Mouse (Mus musculus) small intestine, adult 2 months (tissue): ENCODE data around the gene Cpne5. TPM values are rescaled to one million over a fixed set of nuclear protein-coding genes. Genes with fewer than 3 reads are reported as not detected.

Experiments used
- H3K27ac ChIP-seq: fragments of 200-500 bp; 2 replicates; pipeline ENCODE4 v1.5.1; 2012; ENCODE audit warnings: low read depth, low read length, control low read depth, inconsistent platforms; ENCODE audit not compliant: insufficient read depth
- H3K27me3 ChIP-seq: fragments of 200-500 bp; 2 replicates; pipeline ENCODE4 v1.6.1; 2012; ENCODE audit warnings: mild to moderate bottlenecking, moderate library complexity, low read length, inconsistent platforms; ENCODE audit not compliant: control insufficient read depth, insufficient read depth
- H3K36me3 ChIP-seq: fragments of 200-500 bp; 2 replicates; pipeline ENCODE4 v1.6.1; 2012; ENCODE audit warnings: mild to moderate bottlenecking, low read length, control low read depth, inconsistent platforms; ENCODE audit not compliant: control insufficient read depth, insufficient read depth
- H3K4me1 ChIP-seq: fragments of 200-500 bp; 2 replicates; pipeline ENCODE4 v1.6.1; 2012; ENCODE audit warnings: low read length, inconsistent platforms, mixed read lengths; ENCODE audit not compliant: control insufficient read depth, insufficient read depth, insufficient read length
- H3K4me3 ChIP-seq: fragments of 200-500 bp; 2 replicates; pipeline ENCODE4 v1.5.1; 2012; ENCODE audit warnings: low read depth, mild to moderate bottlenecking, control low read depth, inconsistent platforms, low read length, moderate library complexity
- CTCF ChIP-seq: fragments of 200-500 bp; IDR thresholded peaks from 2 replicates; pipeline ENCODE4 v1.5.1; 2012; ENCODE audit warnings: low read depth, mild to moderate bottlenecking, control low read depth, inconsistent platforms, low read length, moderate library complexity, mixed read lengths; ENCODE audit not compliant: insufficient replicate concordance, insufficient read length; ENCODE audit errors: extremely low read depth
- POLR2A ChIP-seq: fragments of 200-500 bp; IDR thresholded peaks from 2 replicates; pipeline ENCODE4 v1.6.1; 2012; ENCODE audit warnings: low read depth, mild to moderate bottlenecking, control low read depth, inconsistent platforms, low read length, moderate library complexity
- WGBS: fragments of 180-500 bp; shearing (Covaris S2); methylation state at CpG from one replicate; pipeline ENCODE4 v1.1.7; 2018; 5-methylcytosine and 5-hydroxymethylcytosine counted together
- polyA plus RNA-seq: library from polyadenylated mRNA; depleted of rRNA; stranded (reverse); fragments of >200 nt; gene quantifications from 2 replicates; pipeline ENCODE4 v1.2.3, GENCODE M21; 2012

Gene Cpne5
- polyA plus RNA-seq, 1 experiment: 2.3 TPM

DNA sequence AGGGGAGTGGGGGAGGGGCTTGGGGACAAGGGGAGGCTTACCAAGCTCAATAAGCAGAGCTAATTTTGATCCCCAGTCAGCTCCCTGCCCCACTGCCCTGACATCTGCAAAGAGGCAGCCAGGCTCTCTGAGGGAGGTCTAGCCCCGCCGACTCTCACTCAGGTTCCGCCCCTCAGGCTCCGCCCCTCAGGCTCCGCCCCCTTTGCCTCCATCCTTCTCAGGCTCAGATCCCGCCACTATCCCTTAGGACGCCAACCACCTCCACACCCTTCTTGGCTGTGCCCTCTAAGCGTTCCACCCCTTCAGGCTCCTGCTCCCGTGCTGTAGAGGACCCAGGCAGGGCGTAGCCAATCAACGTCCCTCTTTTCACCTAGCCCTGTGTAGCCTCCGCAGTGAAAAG is 49.0 kb downstream of the Cpne5 start:
- 11% methylated on average over 12 of the region's 12 CpGs for WGBS
- TF ChIP-seq POLR2A: no peak
- TF ChIP-seq CTCF: no peak

GRCm38 (mm10) chr17:29186989-29187859 is 50.7 kb downstream of the Cpne5 start:
- TF ChIP-seq CTCF (no peak), POLR2A (no peak)
- WGBS: 68% methylated on average over 10 of the region's 10 CpGs
- H3K4me1 ChIP-seq: no peaks in the 10 kb centered on the region

More for the DNA sequence above, 49.0 kb downstream of the Cpne5 start:
- H3K27ac ChIP-seq: no peak overlapping the region
- H3K27me3 ChIP-seq: 0 out of 2 replicates have a peak, but pooled peaks cover 3% of the 10 kb centered on the region
- no peaks in the 10 kb centered on the region for H3K36me3 ChIP-seq
- H3K4me3 ChIP-seq: no peak overlapping the region
- no peaks in the 10 kb centered on the region for H3K4me1 ChIP-seq

DNA sequence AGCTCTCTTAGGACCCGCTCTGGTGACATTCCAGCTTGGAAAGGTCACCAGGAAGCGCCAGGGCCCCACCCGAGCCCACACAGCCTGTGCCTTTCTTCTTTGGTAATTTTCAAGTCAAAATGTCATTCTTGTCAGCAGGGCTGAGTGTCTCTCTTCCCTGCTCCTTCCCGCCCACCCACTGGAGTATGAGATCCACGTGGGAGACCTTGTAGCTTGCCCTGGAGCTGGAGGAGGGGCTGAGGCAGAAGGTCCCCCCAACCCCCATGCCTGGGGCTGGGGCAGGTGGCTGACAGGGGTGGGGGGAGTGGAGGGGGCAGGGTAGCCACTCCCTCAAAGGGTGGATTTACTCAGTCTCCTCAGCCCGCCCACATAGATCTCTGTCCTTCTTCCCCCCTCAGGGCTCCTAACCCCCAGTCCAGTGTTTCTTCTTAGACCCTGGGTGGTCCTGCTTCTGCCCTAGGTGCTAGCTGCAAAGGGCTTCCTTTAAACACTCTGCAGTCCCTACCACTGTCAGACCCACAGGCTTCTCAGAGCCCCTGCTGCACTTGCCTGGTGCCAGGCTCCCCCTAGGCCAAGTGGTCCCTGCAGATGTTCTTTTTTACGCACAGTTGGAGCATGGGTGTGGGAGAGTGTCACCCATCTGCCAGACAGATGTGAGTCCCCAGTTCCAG is 52.5 kb downstream of the Cpne5 start:
- TF ChIP-seq CTCF (no peak), POLR2A (no peak)
- Histone ChIP-seq H3K4me1 (no peaks in the 10 kb centered on the region), H3K4me3 (no peak overlapping the region), H3K27me3 (0 out of 2 replicates have a peak, but pooled peaks cover 3% of the 10 kb centered on the region), H3K36me3 (no peaks in the 10 kb centered on the region), H3K27ac (no peak overlapping the region)
- 68% methylated on average over 7 of the region's 7 CpGs for WGBS

More at GRCm38 (mm10) chr17:29186989-29187859, 50.7 kb downstream of the Cpne5 start:
- no peak overlapping the region for H3K4me3 ChIP-seq
- H3K36me3 ChIP-seq: no peaks in the 10 kb centered on the region
- H3K27me3 ChIP-seq: 0 out of 2 replicates have a peak, but pooled peaks cover 3% of the 10 kb centered on the region
- no peak overlapping the region for H3K27ac ChIP-seq

GRCm38 (mm10) chr17:29183162-29183561 is 54.8 kb downstream of the Cpne5 start:
- H3K27ac ChIP-seq: no peak overlapping the region
- H3K4me1 ChIP-seq: no peaks in the 10 kb centered on the region
- H3K27me3 ChIP-seq: no peaks in the 10 kb centered on the region
- H3K36me3 ChIP-seq: no peaks in the 10 kb centered on the region
- no peak overlapping the region for H3K4me3 ChIP-seq
- no peak for TF ChIP-seq CTCF
- TF ChIP-seq POLR2A: no peak
- 65% methylated on average over 11 of the region's 11 CpGs for WGBS

DNA sequence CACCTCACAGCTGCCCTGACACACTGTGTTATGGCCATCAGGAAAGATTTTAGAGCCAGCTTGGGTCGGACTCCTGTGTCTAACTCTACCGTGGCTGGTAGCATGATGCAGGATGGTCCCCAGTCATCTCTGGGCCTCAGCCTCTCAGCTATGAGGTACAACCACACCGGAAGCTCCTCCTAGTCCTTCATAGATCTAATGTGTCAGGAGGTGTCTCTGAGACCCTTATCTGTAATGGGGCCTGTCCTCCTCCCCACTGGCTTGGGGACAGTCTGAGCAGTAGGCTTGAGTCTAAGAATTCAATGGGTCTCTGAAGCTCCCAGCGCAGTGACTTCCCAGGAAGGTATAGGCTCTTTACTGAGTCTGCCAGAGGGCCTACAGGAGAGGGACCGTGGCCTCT is 56.2 kb downstream of the Cpne5 start:
- H3K36me3 ChIP-seq: no peaks in the 10 kb centered on the region
- H3K27me3 ChIP-seq: no peaks in the 10 kb centered on the region
- H3K27ac ChIP-seq: no peak overlapping the region
- 90% methylated on average over 5 of the region's 5 CpGs for WGBS
- no peaks in the 10 kb centered on the region for H3K4me1 ChIP-seq
- TF ChIP-seq CTCF: no peak
- TF ChIP-seq POLR2A: no peak
- H3K4me3 ChIP-seq: no peak overlapping the region

DNA sequence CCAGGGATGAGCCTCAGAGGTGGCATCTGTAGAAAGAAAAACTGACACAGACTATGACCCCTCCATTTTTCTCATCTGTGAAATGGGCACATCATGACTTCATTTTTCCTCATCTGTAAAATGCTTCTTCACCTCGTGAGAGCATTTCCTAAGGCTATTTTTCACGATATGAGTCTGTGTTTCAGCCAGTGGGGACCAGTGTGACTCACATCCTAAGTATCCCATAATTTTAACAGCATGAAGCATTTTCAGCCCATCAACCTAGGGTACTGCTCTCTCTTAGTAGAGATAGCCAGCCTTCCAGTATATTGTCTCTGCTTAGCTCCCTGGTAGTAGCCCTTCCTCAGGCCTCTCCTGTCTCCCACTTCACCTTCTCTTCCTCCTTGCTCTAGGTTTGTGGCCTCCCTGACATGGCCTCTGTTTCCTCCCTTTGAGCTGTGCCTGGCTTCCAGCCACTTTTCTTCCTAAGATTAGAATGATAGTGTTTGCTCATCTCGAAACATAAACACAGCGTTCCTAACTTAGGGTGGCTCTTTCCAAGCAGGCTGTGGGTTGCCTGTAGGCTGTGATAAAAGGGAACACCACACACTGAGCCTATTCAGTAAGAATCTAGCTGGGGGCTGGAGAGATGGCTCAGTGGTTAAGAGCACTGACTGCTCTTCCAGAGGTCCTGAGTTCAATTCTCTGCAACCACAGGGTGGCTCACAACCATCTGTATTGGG is 57.4 kb downstream of the Cpne5 start:
- 47% methylated on average over 4 of the region's 4 CpGs for WGBS
- Histone ChIP-seq H3K27ac (no peak overlapping the region; the same call in 1 of the 2 replicates), H3K36me3 (no peaks in the 10 kb centered on the region), H3K27me3 (no peaks in the 10 kb centered on the region), H3K4me3 (no peak overlapping the region), H3K4me1 (no peaks in the 10 kb centered on the region)
- TF ChIP-seq POLR2A: no peak
- no peak for TF ChIP-seq CTCF
